Mouse (Mus musculus) thymus, postnatal 4 days (tissue): ENCODE measurements at regions not wholly inside any gene's neighbourhood (a gene's known extent, or its start where the extent isn't known, plus 50 kb on each side); places are given as distances from the start of the nearest gene placed in this dataset.

Experiments used
- DNase-seq: peaks from one replicate; pipeline ENCODE4 v3.0.0; 2021

DNA sequence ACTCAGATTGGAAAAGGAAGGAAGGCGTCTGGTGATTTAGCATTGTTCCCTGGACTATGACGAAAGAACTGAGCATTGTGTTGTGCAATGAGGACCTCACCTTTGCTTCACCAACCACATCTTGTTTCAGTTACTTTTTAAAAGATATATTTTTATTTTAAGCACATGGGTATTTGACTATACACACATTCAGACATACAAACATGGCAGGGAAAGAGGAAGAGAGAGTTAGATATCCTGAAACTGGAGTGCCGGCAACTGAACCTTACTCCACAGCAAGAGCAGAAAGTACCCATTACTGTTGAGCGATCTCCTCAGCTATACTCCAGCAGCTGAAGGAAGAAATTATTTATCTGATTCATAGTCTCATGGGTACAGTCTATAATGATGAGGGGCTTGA lies 287.7 kb downstream of the Rps29 start:
- DNase-seq = no peak

DNA sequence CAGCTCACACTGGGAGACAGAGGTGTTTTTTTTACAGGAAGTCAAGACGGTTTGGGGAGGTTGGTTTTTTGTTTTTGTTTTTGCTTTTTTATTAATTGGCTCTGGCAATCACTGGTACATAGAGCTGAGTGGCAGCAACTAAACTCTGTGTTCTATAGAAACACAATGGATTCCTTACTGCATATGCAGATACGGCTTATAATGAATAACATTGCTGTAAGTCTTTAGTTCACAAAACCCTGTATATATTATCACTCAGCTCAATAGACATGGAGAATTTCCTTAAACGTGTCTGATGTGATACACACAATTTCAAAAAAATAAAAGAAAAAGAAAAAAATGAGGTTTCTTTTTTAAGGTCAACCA lies 296.0 kb downstream of the Rps29 start:
- no peak for DNase-seq

DNA sequence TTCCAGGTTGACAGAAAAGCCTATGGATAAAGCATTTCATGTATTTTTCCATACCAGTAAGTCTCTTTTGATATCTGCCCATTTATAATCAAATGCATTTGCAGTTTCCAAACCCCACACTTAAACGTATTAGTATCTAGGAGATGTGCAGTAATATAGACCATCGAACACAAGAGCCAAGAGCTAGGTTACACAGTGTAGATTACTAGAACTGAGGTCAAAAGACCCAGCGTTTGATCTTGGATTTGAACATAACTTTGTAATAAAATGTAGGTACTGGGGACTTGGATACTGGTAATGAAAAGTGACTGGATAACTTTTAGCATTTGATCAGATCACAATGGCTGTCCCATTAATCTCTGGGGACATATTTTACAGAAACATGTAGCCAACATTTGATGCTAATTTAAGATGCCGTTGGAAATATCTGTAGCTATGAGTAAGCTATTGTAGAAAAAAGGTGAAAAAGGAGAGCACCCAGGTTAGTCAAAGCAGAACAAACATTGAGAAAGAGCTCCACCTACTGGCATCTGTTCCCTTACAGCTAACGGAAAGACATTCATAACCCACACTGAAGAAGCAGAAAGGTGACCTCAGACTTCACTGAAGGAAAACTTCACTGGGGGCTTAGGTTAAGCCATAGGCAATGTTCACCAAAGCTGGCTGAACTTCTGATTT lies 296.5 kb downstream of the Rps29 start:
- no peak for DNase-seq

DNA sequence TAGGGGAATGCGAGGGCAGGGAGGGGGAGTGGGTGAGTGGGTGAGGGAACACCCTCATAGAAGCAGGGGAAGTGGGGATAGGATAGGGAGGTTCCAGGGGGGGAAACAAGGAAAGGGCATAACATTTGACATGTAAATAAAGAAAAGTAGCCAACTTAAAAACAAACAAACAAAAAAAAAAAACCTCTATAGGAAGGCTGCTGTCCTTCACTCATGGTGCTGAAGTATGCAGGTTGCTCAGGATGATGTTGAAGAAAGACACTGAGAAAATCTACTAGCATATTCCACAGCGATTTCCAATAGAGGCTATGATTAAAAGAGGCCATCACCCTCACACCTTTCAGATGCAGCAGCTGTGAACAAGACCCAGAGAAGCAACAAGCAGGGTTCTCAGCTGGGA lies 298.7 kb downstream of the Rps29 start:
- no peak for DNase-seq

DNA sequence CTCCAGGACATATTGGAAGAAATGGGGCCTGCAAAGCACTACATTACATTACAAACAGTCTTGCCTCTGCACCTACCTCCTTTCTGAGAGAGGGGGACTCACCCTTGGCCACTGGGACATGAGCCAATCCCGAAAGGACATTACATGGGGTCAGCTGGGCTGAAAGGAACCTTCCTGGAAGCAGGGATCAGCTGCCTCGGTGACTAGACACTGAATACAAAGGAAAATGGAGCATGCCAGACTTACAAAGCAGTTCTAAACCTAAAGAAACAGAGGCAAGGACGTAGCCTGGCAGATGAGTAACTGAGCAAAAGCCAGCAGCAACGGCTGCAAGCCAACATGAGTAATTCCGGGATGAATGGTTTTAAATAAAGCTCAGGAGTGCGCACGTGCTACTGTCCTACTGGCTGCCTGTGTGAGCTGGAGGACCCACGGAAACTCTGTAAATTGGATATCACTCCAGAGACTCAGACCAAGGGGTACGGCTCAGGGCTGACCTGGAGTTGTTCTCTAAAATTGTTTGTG lies 309.3 kb downstream of the Rps29 start:
- no peak for DNase-seq

DNA sequence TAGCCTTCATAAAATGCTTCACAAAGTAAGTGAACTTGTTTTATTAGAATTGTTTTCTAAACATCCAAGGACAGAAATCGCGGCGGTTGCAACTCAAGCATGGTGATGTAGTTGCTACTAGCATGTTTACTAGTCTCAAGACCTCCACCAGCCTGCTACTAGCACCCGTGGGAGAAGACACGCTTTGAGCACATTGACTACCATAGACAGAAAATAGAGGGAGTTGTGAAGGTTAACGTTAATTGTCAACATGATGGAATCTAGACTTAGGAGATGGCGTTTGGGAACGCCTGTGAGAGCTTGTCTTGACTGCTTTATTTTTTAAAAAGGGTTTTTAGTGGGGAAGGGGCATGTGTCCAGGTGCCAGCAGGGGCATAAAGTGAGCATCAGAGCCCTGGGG lies 318.2 kb downstream of the Rps29 start:
- no peak for DNase-seq

DNA sequence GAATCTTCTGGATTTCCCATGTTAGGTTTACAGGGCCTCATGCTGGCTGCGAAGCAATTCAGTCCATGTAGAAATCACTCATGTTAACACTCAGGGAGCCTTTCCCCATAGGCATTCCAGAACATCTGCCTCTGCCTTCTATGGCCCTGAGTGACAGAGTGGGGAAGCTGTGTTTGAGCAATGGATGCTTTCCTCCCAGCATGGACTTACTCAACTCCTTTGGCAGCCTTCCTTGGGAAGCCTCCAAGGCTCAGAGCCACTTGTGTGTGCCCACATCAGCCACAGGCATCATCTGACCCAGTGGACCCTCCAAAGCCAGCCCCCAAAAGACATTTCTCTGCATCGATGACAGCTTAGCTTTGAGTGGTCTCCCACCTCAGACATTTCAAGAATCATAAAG lies 318.8 kb downstream of the Rps29 start:
- DNase-seq = no peak

DNA sequence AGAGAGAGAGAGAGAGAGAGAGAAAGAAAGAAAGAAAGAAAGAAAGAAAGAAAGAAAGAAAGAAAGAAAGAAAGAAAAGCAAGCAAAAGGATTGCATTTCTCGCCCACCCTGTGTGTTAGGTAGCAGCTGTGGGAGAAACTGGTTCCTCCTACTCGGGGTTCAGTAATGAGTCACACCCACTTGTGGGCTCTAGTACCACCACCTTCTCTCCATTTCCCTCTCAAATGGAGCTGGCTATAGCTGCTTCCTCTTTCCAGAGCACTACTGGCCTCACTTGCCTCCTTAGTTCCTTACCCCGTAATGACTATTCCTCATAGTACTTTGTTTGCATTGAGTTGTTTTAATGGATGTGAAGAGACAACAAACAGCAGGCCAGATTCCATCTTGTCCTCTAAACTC lies 323.0 kb downstream of the Rps29 start:
- DNase-seq = no peak

DNA sequence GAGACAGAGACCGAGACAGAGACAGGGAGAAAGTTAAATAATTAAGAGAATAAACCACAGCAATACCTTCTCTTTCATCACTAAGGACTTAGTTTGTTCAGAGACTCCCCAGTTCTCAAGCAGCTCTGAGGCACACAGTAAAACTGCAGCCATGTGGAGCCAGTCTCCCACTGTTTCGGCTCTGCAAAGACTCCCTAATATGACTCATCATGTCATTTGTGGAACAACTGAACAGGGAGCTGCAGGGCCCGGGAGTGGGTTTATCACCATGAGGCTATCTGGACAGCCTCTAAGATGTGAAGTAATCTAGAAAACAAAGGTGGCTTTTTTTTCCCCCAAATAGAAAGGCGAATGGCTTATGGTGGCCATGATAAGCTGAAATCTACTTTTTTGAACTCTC lies 325.1 kb downstream of the Rps29 start:
- DNase-seq = no peak

DNA sequence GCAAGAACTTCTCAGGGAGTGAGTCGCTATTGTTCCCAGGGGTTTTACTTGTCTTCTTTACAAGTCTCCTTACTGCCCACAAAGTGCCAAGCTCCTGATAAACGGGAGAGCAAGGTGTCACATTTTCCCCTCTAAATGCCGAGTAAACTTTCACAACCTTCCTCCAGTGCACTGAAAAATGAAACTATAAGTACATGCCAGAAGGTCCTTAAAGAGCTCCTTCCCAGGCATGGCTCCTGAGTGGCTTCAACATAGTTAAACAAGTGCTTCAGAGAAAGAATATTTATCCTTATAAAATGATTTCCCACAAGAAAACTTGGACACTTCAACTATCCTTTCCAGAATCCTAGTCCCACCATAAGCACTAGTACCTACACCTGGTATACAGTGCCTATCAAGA lies 329.6 kb downstream of the Rps29 start:
- no peak for DNase-seq

DNA sequence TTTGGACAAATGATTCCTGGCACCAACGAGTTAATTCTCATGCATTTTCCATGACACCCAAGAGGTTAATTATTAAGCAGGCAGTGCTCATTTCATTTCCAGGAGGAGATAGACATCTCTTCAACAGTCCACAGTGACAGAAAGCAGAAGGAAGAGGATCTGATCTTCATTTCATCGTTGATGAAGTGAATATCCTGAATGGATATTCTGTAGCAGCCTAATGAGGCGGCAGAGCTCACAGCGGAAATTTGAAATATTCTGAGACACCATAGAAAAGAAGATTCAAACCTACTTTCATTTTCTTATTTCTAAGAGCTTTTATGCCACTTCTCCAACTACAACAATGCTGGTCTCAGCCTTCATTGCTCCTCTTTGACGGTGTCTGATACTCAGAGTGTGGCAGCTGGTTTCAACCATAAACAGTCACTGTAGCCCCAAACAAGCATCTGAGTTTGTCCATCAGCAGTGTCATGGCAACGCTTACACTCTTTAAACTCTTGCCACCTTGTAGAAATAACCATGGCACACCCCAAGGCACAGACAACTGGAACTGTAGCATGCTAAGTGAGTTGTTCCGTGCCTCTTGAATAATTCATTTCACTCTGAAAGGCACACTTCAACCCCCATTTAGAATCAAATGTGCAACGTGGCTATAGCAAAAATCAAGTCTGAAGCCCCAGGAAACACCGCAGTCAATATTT lies 331.3 kb downstream of the Rps29 start:
- DNase-seq = no peak

DNA sequence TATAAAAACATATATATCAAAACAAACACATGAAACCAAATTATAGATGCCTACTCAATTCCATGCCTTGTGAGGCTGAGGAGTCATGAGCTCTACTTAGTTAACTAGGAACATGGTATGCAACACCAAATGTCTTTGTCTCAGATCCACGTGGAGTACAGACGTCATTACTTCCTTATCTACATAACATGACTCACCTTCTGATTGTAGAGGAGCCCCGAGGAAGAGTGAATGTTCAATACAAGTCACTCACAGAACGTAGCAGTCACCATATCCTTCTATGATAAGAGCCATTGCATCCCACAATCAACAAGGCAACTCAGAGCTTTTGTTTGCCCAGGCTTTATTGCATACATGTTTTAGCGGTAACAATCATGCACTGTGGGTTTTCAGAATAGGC lies 364.6 kb downstream of the Rps29 start:
- no peak for DNase-seq

DNA sequence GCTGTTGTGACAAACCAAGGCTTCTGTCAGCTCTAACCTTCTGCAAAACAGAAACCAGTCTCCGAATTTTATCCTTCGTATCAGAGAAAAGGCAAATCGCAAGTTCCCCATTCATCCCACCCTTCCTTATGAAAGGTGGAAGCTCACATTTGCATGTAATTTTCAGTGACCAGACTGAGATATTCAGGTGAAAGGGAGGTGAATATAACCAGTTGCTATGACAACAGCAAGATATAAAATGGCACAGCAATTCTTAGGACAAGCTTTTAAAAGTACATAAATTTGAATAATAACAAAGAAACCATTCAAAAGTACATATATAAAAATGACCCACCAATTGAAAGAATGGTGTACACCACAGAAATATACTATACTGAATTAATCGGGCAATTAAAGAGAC lies 375.4 kb downstream of the Rps29 start:
- DNase-seq = no peak

DNA sequence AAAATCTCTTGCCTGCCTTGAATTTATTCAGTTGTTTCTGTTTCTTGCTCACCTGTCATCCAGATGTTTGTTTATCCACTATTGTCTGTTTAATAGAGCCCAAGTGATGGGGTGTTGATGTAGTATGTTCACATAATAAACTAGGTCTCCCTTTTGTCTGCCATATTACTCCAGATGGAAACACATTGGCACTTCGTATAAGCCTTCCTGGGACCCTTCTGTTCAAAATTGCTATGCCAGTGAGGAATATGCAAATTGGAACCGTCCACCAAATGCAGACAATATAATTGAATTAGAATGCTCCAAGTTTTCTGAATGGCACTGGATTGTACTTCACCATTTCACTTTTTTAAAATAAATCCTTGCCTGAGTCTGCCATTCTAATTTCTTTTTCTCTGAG lies 383.5 kb downstream of the Rps29 start:
- no peak for DNase-seq

DNA sequence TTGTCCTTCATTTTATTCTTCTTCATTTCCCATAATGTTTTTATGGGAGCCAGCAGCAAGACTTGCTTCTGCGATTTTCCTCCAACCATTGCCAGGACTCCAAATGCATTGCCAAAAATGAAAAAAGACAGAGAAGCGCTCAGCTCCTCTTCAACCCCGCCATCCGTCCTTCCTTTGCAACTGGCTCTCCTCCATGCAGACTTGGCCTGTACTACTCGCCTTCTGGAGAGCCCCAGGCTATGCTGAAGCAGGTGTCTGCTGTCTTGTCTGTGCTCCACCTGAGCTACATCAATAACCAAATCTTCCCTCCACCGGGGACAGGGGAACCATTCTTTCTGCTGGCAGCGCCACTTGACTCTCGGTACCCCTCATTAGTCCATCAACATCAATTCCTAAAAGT lies 384.2 kb downstream of the Rps29 start:
- no peak for DNase-seq

DNA sequence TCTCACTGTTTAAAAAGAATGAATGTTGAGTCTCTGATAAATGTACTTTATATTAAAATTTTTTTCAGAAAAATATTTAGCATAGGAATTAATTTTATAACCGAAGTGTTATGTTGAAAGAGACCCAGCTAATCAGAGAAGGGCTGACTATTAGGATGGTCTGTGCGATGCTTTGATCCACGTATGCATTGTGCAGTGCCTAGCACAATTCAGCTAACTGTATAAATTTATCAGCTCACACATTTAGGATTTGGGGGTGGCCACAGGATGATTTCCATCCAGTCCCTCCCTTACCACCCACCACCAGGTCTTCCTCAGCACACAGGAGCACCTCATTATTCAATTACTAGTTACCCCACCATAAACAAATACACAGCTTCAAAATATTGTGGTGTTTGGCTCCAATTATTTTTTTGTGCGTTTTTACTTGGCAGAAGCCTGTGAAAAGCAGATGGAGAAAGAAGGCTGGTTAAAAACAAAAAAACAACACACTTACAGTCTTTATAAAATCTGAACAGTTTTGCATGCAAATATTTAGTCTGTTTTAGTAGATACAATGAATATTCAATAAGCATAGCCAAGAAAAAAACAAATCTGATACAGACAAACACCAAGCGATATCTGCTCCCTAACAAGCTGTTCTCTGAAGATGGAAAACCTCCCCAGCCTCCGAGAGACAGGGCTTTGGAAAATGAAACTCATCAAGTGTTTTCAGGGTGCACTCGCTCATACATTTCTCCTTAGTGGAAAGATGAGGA lies 400.5 kb downstream of the Rps29 start:
- DNase-seq = no peak

DNA sequence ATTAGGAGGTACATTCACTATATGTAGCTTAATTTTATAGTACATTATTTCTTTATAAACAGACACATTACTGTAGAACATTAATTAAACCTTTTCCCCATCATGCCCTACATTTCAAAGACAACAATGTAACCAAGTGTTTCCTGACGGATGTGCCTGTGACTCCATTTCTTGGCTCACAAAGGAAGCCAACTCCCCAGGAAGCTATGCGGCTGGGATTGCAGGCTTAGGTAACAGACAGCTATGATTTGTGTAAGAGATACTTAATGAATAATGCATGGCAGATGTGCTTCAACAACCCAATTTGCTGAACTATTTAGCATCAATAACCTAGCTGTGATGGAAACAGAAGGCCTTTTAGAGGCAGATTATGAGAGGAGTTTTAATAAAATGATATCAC lies 430.1 kb downstream of the Rps29 start:
- no peak for DNase-seq

DNA sequence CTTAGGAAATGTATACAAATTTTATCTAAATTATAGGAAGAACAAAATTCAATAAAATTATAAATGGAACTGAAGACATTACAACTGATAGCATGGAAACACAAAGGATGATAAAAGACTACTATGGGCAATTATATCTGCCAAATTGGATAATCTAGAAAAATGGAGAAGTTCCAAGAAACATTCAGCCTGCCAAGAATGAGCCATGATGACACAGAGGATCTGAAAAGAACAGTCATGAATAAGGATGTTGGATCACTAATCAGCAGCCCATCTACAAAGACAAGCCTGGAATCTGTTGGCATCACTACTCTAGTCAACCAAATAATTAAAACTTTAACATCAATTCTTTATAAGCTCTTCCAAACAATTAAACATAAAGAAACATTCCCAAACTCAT lies 440.0 kb downstream of the Rps29 start:
- no peak for DNase-seq

DNA sequence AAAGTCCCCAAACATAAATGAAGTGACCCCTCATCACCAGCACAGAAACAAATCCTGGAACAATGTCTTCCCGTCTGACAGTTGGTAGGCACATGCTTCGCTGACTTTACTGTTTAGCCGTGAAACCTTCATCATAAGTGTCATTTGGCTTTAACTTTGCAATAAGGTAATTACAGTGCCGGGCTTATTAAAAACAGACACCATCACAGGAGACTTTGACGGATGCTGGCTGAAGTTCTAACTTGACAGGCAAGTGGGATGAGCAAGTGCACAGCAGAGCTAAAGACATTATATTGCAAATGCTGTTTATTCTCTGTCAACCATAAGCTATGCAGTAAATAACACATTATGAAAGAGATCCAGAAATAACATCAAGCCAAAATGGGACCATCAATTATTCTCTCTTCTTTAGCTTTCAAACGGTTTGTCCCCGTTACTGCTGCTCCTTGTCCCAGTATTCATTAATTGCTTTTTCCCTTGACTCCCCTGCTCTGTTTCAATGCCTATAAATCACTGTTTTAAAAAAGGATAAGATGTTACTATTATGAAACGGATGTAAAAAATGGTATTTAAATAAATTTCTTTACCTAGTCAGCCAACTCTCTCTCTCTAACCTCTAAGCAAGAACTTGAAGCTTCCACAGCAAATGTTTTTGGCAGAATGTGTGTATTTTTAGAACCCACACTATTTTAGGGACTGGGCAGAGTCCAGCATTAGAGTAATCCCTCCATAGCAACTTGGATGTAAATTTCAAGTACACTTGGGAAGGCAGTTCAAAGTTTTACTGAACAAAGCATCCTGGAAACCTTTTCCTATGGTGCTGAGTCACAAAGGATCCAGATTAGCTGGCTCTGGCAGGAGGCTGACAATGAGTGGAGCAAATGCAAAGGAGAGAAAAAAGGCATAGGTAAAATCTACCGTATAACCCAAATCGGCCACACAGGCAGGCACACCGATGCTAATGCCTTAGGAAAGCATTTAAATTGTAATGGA lies 464.4 kb downstream of the Rps29 start:
- no peak for DNase-seq

DNA sequence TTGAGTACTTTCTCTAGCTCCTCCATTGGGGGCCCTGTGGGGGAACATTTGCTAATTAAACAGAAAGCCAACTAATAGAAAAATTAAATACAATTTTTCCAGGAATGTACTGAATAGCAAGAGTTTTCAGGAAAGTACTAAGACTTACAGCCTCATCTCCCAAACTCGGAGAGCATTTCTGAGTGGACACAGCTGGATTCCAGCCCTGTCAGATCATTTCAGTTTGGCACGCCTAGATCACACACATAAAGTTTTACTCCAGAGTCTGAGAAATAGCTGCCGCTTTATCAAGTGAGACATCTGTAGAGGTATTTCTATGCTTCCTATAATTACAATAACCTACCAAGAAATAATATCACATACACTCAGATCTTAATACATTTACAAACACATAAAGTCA lies 470.7 kb downstream of the Rps29 start:
- DNase-seq = no peak

DNA sequence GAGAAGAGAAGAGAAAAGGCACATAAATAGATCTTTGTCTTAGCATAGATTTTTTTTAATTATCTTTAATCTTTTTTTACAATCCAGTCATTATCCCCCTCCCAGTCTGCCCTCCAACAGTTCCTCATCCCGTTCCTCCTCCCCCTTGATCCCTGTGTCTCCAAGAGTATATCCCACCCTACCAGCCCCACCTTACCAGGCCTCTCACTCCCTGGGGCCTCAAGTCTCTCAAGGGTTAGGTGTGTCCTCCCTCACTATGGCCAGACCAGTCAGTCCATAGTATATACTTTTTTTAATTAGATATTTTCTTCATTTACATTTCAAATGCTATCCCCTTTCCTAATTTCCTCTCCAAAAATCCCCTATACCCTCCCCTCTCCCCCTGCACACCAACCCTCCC lies 475.1 kb downstream of the Rps29 start:
- DNase-seq = no peak

DNA sequence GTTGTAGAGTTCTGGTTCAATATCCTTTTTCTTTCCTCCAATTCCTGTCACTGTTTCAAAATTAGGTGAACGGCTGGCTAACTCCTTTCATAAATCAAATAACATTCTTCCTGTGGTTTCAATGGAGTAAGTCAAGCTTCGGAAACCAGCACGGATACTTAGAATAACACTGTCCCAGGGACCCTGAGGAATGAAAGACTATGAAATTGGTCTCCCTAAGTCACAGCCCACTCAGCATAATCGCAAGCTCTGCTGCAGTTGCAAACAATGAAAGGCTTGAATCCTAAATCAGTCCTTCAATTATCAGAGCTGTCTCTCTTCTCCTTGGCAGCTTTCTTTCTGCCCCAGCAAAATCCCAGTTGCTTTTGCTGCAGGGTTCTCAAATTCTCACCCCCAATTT lies 475.8 kb downstream of the Rps29 start:
- no peak for DNase-seq

DNA sequence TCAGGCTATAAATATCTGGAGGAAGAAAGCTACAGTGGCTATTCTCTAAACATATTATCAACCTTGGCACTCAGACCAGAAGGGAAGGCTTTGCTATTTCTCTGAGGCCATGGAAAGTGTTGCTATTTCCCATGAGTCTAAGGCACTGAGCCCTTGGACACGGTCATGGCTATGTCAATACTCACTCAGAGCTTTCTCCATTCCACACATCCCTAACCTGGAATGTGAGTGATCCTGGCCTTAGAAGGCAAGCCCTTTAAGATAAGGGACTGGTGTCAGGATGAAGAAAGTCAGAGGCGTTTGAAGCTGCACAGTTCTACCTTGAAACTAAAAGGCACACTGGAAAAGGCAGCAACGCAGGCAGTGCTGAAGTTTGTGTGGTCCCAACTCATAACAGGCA lies 478.3 kb downstream of the Rps29 start:
- DNase-seq = no peak
